Mouse (Mus musculus) olfactory bulb, adult 2 months (tissue): ENCODE measurements at regions not wholly inside any gene's neighbourhood (a gene's known extent, or its start where the extent isn't known, plus 50 kb on each side); places are given as distances from the start of the nearest gene placed in this dataset.

ENCODE experiments used
- CTCF ChIP-seq: fragments of 200-500 bp; IDR thresholded peaks from 2 replicates; pipeline ENCODE4 v1.5.1; 2012; ENCODE audit warnings: low read depth, mild to moderate bottlenecking, low read length, moderate library complexity; ENCODE audit not compliant: insufficient read depth
- POLR2A ChIP-seq: fragments of 200-500 bp; IDR thresholded peaks from 2 replicates; pipeline ENCODE4 v1.6.1; 2012; ENCODE audit warnings: mild to moderate bottlenecking, low read depth, low read length, moderate library complexity; ENCODE audit not compliant: insufficient read depth

- TF ChIP-seq CTCF = no peak
- TF ChIP-seq POLR2A = no peak
Measured at GRCm38 (mm10) chr6:50027981-50028380, 82.1 kb upstream of the Mpp6 start.
